Mouse (Mus musculus): ENCODE measurements around the gene Nol4l.

Nol4l gene

DNA sequence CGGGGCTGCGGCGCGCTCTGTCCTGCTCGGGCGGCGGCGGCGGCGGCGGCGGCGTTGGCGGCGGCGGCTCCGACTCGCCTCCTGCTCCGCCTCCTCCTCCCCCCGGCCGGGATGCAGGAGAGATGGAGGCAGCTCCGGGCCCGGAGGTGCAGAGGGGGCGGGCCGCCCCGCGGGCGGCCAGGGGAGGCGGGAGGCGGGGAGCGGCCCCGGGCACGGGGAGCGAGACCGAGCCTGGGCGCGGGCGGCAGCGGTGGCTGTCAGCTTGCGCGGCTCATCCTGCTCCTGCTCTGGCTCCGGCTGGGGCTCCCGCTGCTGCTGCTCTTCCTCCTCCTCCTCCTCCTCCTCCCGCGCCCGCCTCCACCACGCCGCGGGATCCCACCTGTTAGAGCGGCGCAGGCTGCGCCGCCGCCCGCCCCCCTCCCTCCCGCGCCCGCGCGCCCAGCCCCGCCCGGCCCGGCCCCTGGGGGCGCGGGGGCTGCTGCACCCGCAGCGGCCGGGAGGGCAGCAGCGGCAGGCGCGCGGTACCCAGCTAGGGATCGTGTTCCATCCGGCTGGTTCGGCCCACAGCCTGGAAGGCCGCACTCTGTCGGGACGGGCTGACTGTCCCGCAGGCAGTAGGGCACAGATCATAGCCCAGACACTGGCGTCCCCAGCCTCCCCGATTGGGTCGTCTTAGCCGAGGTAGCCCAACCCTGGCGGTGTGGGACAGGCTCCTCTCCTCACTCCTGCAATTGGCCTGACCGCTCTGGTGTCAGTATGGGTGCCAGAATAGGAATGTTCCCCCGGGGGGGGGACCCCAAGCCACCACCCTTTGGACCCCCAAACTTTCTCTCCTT lies at the start of gene Nol4l:
TSS of gene Nol4l (minus strand) at position 41 of the 836 bp plus-strand sequence.
- peak; percentile 56 for DNase-seq (ENCODE audit: low read depth, low spot score)

- DNase-seq (ENCODE audit: low read depth, low spot score), result no peak
Measured at GRCm38 (mm10) chr2:153577122-153577521, 47.4 kb upstream of the Nol4l start.

DNA sequence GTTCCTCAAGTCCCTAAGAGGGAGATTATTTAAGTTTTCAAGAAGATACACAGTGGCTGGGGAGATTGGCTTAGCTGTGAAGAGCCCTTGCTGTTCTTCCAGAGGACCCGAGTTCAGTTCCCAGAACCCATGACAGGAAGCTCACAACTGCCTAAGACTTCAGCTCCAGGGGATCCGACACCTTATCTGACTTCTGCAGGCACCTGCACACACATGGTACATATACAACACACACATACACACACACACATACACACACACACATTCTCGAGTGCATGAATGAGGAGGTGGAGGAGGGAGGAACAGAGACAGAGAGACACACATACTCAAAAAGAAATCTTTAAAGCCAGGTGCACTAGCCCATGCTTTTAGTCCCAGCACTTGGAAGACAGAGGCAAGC lies 46.4 kb upstream of the Nol4l start:
- DNase-seq (ENCODE audit: low read depth, low spot score), result no peak

- no peak for DNase-seq (ENCODE audit: low read depth, low spot score)
Measured at GRCm38 (mm10) chr2:153575554-153575953, 45.8 kb upstream of the Nol4l start.

DNA sequence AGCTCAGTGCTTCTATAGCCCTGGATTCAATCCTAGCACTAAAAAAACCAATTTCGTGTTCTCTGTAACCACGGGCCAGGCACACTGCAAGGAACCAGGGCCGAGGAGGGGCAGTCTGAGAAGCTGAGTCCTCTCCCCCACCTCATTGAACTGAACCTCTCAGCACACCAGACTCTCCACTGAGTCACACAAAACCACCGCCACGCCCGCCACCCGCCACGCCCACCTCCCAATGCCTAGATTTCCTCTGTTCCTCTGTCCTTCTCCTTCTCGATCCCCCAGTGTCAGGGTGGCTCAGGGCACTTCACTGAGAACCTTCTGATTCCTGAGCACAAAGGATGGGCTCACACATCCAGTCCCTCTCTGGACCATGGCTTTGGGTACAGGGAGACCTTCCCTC lies 43.3 kb upstream of the Nol4l start:
- no peak for DNase-seq (ENCODE audit: low read depth, low spot score)

- DNase-seq (ENCODE audit: low read depth, low spot score), result no peak
Measured at GRCm38 (mm10) chr2:153568541-153568940, 38.8 kb upstream of the Nol4l start.

- no peak for DNase-seq (ENCODE audit: low read depth, low spot score)
Measured at GRCm38 (mm10) chr2:153568013-153568412, 38.2 kb upstream of the Nol4l start.

- peak; percentile 57 for DNase-seq (ENCODE audit: low read depth, low spot score)
Measured at GRCm38 (mm10) chr2:153564343-153564742, 34.6 kb upstream of the Nol4l start.

DNA sequence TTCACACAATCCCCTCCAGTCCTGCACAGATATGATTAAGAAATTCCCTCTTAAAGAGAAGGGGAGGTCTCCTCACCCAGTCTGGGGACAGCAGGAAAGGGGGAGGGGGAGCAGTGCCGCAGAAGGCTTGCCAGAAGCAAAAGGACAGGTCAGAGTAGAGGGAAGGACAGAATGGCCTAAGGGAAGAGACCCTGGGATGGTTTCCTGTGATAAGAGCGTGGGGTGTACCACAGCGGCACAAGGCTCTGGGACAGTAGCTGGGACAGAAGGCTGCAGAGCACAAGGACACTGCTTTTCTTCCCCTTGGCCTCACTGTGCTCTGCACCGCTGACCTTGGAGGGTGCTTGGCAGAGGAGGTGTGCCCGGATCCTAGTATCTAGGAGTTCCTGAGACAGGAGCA lies 31.8 kb upstream of the Nol4l start:
- DNase-seq (ENCODE audit: low read depth, low spot score), result no peak

DNA sequence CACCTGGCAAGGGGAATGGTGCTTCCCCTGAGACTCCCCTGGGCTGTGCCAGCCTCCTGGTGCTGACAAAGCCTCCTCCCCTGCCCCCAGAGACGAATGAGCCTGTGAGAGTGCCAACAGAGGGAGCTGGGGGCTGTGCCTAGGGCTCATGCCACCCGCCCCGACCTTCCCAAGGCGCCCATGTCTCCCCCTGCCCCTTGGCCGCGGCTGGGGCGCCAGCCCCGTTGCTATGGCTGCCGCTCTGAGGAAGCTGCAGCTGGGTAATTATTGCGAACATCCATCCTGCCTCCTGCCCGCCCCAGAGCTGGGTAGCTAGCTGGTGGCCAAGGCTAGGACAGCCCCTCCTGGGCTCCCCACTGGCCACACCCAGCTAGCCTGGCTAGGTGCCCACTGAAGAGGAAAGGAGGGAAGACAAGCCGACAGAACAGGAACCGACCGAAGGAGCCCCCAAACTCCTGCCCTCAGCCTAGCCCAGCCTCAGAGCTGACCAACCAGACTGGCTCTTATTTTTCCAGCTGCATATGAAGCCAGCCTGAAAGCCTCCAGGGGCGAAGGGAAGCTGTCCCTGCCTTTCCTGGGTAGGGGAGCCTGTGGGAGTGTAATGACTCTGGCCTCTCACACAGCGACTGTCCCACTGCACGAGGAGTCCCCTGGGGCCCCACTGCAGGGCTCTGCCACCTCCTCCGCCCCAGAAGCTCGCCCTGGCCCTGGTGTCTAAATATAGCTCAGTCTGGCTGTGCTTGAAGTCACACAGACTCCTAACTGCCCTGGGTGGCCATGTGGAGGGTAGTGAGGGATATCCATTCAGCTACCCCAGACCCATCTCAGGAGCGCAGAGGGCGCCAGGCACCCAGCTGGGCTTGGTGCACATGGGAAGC lies 31.1 kb upstream of the Nol4l start:
- DNase-seq (ENCODE audit: low read depth, low spot score), result peak; percentile 24

- no peak for DNase-seq (ENCODE audit: low read depth, low spot score)
Measured at GRCm38 (mm10) chr2:153559613-153560152, 29.9 kb upstream of the Nol4l start.

DNA sequence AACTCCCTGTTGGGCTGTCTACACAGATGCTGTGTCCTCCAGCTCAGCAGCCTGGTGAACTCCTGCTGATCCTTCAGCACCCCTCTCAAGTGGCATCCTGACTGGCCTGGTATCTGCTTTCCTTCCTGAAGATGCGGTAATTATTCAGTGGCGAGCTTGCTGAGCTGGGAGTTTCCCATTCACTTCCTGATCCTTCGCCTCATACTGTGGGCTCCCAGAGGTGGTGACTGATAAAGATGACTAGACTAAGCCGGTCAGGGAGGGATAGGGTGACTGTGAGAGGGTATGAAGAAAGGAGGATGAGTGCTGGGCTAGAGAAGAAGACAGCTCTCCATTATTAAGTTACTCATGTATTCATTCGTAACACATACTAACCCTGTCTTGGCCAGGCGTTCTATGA lies 28.7 kb upstream of the Nol4l start:
- no peak for DNase-seq (ENCODE audit: low read depth, low spot score)

DNA sequence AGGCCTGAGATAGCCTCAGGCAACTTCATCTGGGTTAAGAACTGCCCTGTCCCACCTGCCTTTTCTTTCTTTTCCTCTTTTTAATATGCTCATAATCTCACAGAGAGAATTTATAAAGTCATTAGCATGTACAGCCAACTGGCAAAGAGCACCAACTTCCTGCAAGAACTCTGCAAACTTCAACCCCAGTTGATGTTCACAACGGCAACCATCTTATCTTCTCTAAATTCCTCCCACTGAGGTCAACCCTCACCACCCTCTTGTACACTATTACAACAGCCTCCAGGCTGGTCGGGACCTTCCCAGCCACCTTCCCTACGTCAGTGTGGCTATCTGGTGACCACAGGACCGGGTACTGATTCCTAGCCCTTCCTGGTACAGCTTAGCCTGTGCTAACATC lies 27.5 kb upstream of the Nol4l start:
- no peak for DNase-seq (ENCODE audit: low read depth, low spot score)

DNA sequence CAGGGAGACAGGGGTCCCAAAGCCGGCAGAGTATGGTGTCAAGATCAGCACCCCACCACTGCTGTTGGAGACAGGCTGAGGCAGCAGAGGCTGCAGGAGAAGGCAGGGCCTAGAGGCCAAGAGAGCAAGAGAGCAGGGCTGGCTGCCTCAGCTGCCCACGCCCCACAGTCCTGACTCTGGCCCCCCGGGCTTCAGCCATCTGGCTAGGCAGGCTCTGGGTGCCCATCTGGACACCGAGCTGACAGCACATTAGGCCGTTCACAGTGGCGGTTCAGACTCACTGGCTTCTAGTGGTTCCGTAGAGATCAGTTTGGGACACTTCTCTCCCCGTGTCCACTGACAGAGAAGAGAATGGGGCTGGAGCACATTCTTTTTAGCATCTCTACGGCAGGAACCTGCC lies 26.4 kb upstream of the Nol4l start:
- no peak for DNase-seq (ENCODE audit: low read depth, low spot score)

- no peak for DNase-seq (ENCODE audit: low read depth, low spot score)
Measured at GRCm38 (mm10) chr2:153554543-153554942, 24.8 kb upstream of the Nol4l start.

- no peak for DNase-seq (ENCODE audit: low read depth, low spot score)
Measured at GRCm38 (mm10) chr2:153549486-153549885, 19.7 kb upstream of the Nol4l start.

- DNase-seq (ENCODE audit: low read depth, low spot score), result no peak
Measured at GRCm38 (mm10) chr2:153548221-153548923, 18.6 kb upstream of the Nol4l start.

DNA sequence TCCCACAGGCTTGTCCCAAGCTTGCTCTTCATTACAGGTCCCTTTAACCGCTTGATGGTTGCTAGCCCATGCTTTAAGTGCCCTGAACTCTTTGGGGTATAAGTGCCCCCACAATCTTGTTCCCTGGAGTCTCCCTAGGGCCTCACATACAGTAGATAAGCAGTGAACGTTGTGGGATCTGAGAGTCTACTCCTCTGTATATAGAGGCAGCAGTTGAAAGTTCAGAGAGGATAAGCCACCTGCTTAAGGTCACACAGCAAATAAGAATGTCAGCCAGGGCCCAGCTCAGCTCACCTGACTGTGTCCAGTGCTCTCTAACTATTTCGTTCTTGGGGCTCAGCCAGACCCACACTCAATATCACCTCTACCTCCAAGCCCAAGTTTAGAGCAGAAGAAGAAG lies 17.9 kb upstream of the Nol4l start:
- DNase-seq (ENCODE audit: low read depth, low spot score), result no peak

DNA sequence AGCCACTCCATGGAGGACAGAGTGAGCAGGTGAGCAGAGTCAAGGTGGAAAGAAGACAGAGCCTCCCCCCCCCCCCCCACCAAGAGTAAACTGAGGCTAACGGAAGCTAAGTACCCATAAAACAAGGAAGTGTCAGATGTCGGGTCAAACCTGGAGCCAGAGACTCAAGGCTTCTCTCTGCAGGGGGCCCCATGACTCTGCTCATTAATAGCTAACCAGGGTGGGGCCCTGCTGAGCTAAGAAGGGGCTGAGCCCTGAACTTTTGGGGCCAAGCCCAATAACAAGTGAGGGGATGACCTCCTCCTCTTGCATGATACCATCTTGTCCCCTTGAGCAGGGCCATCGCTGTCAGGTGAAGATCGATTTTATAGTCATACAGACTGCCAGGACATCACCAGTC lies 17.2 kb upstream of the Nol4l start:
- DNase-seq (ENCODE audit: low read depth, low spot score), result no peak

GRCm38 (mm10) chr2:153546471-153546870 lies 16.7 kb upstream of the Nol4l start:
- DNase-seq (ENCODE audit: low read depth, low spot score), result no peak

DNA sequence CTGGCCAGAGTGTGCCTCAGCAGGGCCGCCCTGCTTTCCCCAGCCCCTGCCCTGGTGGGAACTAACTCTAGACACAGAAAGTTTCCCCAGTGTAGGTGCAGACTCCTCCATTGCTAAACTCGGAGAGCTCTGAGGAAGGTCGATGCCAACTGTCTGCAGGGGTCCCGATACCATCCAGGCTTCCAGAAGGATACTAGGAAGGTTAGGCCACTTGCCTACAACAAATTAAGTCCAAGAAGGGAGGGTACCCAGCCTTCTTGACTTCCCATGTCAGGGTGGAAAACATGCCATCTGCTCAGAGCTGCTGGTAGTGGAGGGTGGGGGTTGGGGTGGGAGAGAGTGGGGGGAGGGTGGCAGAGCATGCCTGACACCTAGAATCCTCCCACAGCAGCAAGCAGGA lies 15.0 kb upstream of the Nol4l start:
- no peak for DNase-seq (ENCODE audit: low read depth, low spot score)

All from CD4-positive, CD25-positive, alpha-beta regulatory T cell, adult 2 months (primary cell).